Mouse (Mus musculus) liver, embryonic 16.5 days (tissue): ENCODE measurements around the gene Gm21083. TPM values are rescaled to one million over a fixed set of nuclear protein-coding genes. Genes with fewer than 3 reads are reported as not detected.
"Not testable (repeated sequence)": the region's sequence is repeated elsewhere in the genome, so short reads cannot be mapped to it uniquely, and the experiment has no call there.

Experiments used
- ATAC-seq: fragments of 200-750 bp; cut with Nextera tagmentation; 2 replicates; pipeline ENCODE4 v1.8.0; 2017; ENCODE audit warnings: low read depth, mild to moderate bottlenecking, moderate number of reproducible peaks, moderate library complexity
- H3K27ac ChIP-seq: fragments of 300-500 bp; sonication (generic); 2 replicates; pipeline ENCODE4 v1.5.1; 2014; ENCODE audit warnings: mild to moderate bottlenecking, low read length
- H3K27me3 ChIP-seq: fragments of 300-500 bp; sonication (generic); 2 replicates; pipeline ENCODE4 v1.6.1; 2014; ENCODE audit warnings: low read depth, low read length, mixed read lengths; ENCODE audit not compliant: control insufficient read depth, insufficient read depth
- H3K36me3 ChIP-seq: fragments of 300-500 bp; sonication (generic); 2 replicates; pipeline ENCODE4 v1.6.1; 2014; ENCODE audit warnings: mild to moderate bottlenecking; ENCODE audit not compliant: control insufficient read depth, insufficient read depth
- H3K4me1 ChIP-seq: fragments of 300-500 bp; sonication (generic); 2 replicates; pipeline ENCODE4 v1.6.1; 2014; ENCODE audit warnings: low read depth, low read length, mixed read lengths; ENCODE audit not compliant: control insufficient read depth
- H3K4me2 ChIP-seq: fragments of 300-500 bp; sonication (generic); 2 replicates; pipeline ENCODE4 v1.6.1; 2014; ENCODE audit warnings: low read depth, low read length, mixed read lengths
- H3K4me3 ChIP-seq: fragments of 300-500 bp; sonication (generic); 2 replicates; pipeline ENCODE4 v1.5.1; 2014; ENCODE audit warnings: low read depth, mild to moderate bottlenecking, low read length
- H3K9ac ChIP-seq: fragments of 300-500 bp; sonication (generic); 2 replicates; pipeline ENCODE4 v1.6.1; 2014; ENCODE audit warnings: low read depth, low read length
- H3K9me3 ChIP-seq: fragments of 300-500 bp; sonication (generic); replicated peaks from 2 replicates; pipeline ENCODE4 v1.6.1; 2016; ENCODE audit warnings: low read length; ENCODE audit not compliant: control insufficient read depth
- WGBS: fragments of 180-500 bp; shearing (Covaris S2); extraction: QIAGEN DNeasy Blood & Tissue Kit; methylation state at CpG from one replicate; pipeline ENCODE4 v1.1.7; 2014; ENCODE audit not compliant: insufficient replicate concordance; 5-methylcytosine and 5-hydroxymethylcytosine counted together
- polyA plus RNA-seq: library from polyadenylated mRNA; unstranded; fragments of >200 nt; fragmentation: Nextera tagmentation; extraction: Ambion mirVana; gene quantifications from 2 replicates; pipeline ENCODE4 v1.2.1, GENCODE M21; 2015

The Gm21083 gene
- polyA plus RNA-seq, 1 experiment from 2014 or later: not detected

DNA sequence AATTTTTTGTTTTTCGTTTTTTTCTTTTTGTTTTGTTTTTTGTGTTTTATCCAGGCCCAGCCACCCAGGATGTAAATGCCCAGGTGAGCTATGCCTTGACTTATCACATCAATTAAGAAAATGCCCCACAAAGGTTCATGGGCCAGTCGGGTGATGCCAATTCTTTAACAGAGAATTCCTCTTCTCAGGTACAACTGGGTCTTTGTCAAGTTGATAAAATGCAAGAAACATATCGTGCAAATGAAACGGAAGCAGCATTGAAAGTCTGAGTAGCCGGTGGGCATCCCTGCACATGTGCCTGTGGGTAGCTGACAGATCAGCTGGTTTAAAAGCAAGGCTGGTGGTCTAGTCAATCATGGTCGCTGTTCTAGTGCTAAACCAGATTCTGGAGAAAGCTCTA lies 29.5 kb downstream of the Gm21083 start:
- not testable (repeated sequence) for H3K27ac ChIP-seq, H3K4me2 ChIP-seq, H3K36me3 ChIP-seq, H3K4me1 ChIP-seq, H3K4me3 ChIP-seq, ATAC-seq, H3K27me3 ChIP-seq, H3K9me3 ChIP-seq, H3K9ac ChIP-seq
- 48% methylated on average over 6 of the region's 6 CpGs for WGBS

DNA sequence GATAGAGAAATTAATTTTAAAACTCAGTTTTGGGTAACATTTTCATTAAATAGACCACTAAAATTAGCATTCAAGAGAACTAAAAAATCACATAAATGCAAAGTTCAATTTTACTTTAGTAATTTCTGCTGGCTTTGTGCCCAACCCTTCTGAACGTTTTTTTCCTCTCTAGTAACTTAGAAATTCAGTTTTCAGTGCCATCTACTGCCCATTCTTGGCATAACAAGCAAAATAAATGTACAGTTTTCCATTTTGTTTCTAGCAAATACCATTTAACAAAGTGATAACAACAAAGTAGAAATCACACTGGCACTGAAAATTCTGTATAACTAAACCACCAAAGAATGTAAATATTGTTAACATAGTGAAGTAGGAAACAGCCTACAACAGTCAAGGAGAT lies 33.6 kb downstream of the Gm21083 start:
- H3K27me3 ChIP-seq, H3K4me2 ChIP-seq, H3K9ac ChIP-seq, H3K9me3 ChIP-seq, H3K27ac ChIP-seq, ATAC-seq, H3K4me3 ChIP-seq, H3K4me1 ChIP-seq, H3K36me3 ChIP-seq: not testable (repeated sequence)
- 0% methylated on average over 1 of the region's 1 CpGs for WGBS

DNA sequence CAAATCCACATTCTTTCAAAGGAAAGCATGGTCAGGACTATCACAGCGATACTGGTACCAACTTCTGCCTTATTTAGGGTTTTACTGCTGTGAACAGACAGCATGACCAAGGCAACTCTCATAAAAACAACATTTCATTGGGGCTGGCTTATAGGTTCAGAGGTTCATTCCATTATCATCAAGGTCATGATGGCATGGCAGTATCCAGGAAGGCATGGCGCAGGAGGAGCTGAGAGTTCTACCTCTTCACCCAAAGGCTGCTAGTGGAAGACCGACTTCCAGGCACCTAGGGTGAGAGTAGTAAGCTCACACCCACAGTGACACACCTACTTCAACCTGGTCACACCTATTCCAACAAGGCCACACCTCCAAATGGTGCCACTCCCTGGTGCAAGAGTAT lies 39.1 kb downstream of the Gm21083 start:
- H3K27ac ChIP-seq, H3K9ac ChIP-seq, ATAC-seq, H3K27me3 ChIP-seq, H3K4me2 ChIP-seq, H3K36me3 ChIP-seq, H3K4me3 ChIP-seq, H3K4me1 ChIP-seq, H3K9me3 ChIP-seq: not testable (repeated sequence)
- WGBS: 45% methylated on average over 3 of the region's 3 CpGs

DNA sequence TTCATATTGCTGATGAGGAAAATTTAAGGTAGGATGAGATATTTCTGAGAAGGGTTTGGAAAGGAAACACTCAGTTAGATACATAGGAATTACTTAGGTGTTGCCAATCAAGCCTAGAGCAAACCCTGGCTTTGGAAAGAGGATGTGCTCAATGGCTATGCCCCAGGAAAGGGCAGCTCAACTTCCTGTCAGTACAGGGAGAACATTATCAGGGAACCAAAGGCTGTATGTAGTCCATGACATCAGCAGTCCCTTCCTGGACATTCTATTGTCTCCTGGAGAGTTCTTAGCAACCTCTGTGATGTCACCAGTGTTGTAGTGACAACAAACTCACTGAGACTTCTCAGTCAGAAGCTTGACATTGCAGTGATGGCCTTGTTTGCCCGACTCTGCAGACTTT lies 41.6 kb downstream of the Gm21083 start, which contains the start of gene Speer4d:
TSS of gene Speer4d (plus strand) at position 301 of the 400 bp plus-strand sequence.
- WGBS: 35% methylated on average over 1 of the region's 1 CpGs
- H3K9ac ChIP-seq, ATAC-seq, H3K36me3 ChIP-seq, H3K27me3 ChIP-seq, H3K9me3 ChIP-seq, H3K4me3 ChIP-seq, H3K4me1 ChIP-seq, H3K27ac ChIP-seq, H3K4me2 ChIP-seq: not testable (repeated sequence)

DNA sequence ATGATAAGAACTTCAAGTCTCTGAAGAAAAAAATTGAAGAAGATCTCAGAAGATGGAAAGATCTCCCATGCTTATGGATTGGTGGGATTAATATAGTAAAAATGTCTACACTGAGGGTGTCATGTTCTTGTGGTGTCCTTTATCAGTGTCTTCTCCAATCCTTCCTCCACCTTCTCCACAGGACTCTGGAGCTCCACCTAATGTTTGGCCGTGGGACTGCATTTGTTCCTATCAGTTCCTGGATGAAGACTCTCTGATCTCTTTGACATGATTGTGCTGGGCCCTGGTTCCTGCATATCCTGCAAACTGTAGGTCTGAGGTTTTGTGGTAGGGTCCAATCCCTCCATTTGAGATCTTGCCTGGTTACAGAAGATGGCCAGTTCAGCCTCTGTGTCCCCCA lies 51.0 kb downstream of the Gm21083 start:
- not testable (repeated sequence) for H3K9me3 ChIP-seq, H3K4me3 ChIP-seq, H3K9ac ChIP-seq, H3K27ac ChIP-seq, ATAC-seq, H3K4me1 ChIP-seq, H3K4me2 ChIP-seq, H3K27me3 ChIP-seq, H3K36me3 ChIP-seq
- WGBS: 23% methylated on average over 1 of the region's 1 CpGs

DNA sequence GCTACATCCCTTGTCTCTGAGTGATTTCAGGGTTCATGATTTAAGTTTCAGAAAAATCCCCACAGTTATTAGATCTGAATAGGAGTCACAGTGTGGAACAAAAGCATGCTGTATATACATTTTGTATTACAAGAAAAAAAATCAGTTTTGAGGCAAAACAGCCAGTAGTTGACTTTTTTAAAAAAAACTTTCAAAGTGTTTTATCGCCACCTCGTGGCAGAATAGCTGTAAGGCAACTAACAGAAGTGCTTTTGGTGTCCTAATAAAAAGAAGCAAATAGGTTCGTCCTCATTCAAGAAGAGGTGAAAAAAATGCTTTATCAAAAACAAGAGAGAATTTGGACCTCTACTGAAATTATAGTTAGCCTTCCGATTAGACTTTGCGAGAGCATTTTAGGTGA lies 52.9 kb downstream of the Gm21083 start:
- not testable (repeated sequence) for H3K9ac ChIP-seq, H3K27ac ChIP-seq, H3K4me1 ChIP-seq, H3K9me3 ChIP-seq, H3K4me2 ChIP-seq, H3K4me3 ChIP-seq, ATAC-seq, H3K27me3 ChIP-seq, H3K36me3 ChIP-seq
- 22% methylated on average over 5 of the region's 5 CpGs for WGBS

Other genes with a start within 250 kb of the Gm21083 start
- not detected in 2 replicates for gene Gm21149, start 100.8 kb upstream of the Gm21083 start, polyA plus RNA-seq
- not detected in 2 replicates for gene Gm21190, start 48.1 kb upstream of the Gm21083 start, polyA plus RNA-seq
- not detected in 2 replicates for gene Speer4d, start 41.7 kb downstream of the Gm21083 start, polyA plus RNA-seq
- not detected in 2 replicates for gene 4930572O03Rik, start 79.7 kb downstream of the Gm21083 start, polyA plus RNA-seq
- not detected in 2 replicates for gene Speer4c, start 136.9 kb downstream of the Gm21083 start, polyA plus RNA-seq